Comparison of ENCODE assay signal across 9 mouse cellular contexts in genomic region chr1:67218339-67218944, GRCm38 (mm10).
DNase-seq lines count a peak whose midpoint lies in the region; ATAC-seq and TF ChIP-seq lines count a peak whose summit lies in the region.
"Had no signal": no experiment of that assay in that cellular context is flagged by ENCODE, and none has a peak within 500 bp of the region (broad histone marks: within the 10 kb centered on the region; RNA-seq: fewer than 3 reads in every experiment).

No protein-coding gene starts in this region.

- no peaks in the 10 kb centered on the region for H3K36me3 ChIP-seq in kidney, postnatal 0 days (ENCODE audit: insufficient read depth, low read length)
- H3K36me3 ChIP-seq in kidney, embryonic 15.5 days: no peaks in the 10 kb centered on the region
- H3K36me3 ChIP-seq in neural tube, embryonic 11.5 days (ENCODE audit: control insufficient read depth, insufficient read depth, low read length): no peaks in the 10 kb centered on the region
- H3K36me3 ChIP-seq: lung, embryonic 15.5 days had no signal

- 39% methylated on average over 2 of the region's 2 CpGs for WGBS in kidney, postnatal 0 days
- 54% methylated on average over 2 of the region's 2 CpGs for WGBS in kidney, embryonic 15.5 days
- WGBS in neural tube, embryonic 11.5 days: 43% methylated on average over 2 of the region's 2 CpGs

- H3K9ac ChIP-seq in kidney, postnatal 0 days (ENCODE audit: low read depth, low read length): no peak overlapping the region
- no peak overlapping the region for H3K9ac ChIP-seq in kidney, embryonic 15.5 days
- no peak overlapping the region for H3K9ac ChIP-seq in neural tube, embryonic 11.5 days (ENCODE audit: low read length)
- H3K9ac ChIP-seq: lung, embryonic 15.5 days had no signal

- no peaks in the 10 kb centered on the region for H3K4me1 ChIP-seq in kidney, postnatal 0 days (replicated peaks; ENCODE audit: insufficient read depth, low read length)
- H3K4me1 ChIP-seq in kidney, embryonic 15.5 days: no peaks in the 10 kb centered on the region
- no peaks in the 10 kb centered on the region for H3K4me1 ChIP-seq in neural tube, embryonic 11.5 days (ENCODE audit: control insufficient read depth, insufficient read depth, low read length)
- H3K4me1 ChIP-seq: lung, embryonic 15.5 days had no signal

- H3K4me2 ChIP-seq in kidney, postnatal 0 days (ENCODE audit: low read length): no peak overlapping the region
- H3K4me2 ChIP-seq in kidney, embryonic 15.5 days: no peak overlapping the region
- H3K4me2 ChIP-seq in neural tube, embryonic 11.5 days (ENCODE audit: low read depth): no peak overlapping the region
- H3K4me2 ChIP-seq: lung, embryonic 15.5 days had no signal

- H3K9me3 ChIP-seq in kidney, postnatal 0 days (replicated peaks; ENCODE audit: low read length): no peaks in the 10 kb centered on the region
- no peaks in the 10 kb centered on the region for H3K9me3 ChIP-seq in kidney, embryonic 15.5 days (replicated peaks)
- no peaks in the 10 kb centered on the region for H3K9me3 ChIP-seq in neural tube, embryonic 11.5 days (ENCODE audit: control insufficient read depth, low read length)
- H3K9me3 ChIP-seq: lung, embryonic 15.5 days had no signal

- no peak for ATAC-seq in kidney, postnatal 0 days (replicated peaks; ENCODE audit: low FRiP score, low read depth)
- ATAC-seq in kidney, embryonic 15.5 days (replicated peaks; ENCODE audit: low FRiP score): no peak
- ATAC-seq in neural tube, embryonic 11.5 days (ENCODE audit: insufficient read depth, low FRiP score, low TSS enrichment): no peak
- no peak for ATAC-seq in granulocyte monocyte progenitor cell, adult 5-6 weeks (replicated peaks; ENCODE audit: poor library complexity, severe bottlenecking)

- H3K27me3 ChIP-seq in kidney, postnatal 0 days (ENCODE audit: insufficient read depth, low read length): no peaks in the 10 kb centered on the region
- no peaks in the 10 kb centered on the region for H3K27me3 ChIP-seq in kidney, embryonic 15.5 days
- H3K27me3 ChIP-seq in neural tube, embryonic 11.5 days (ENCODE audit: control insufficient read depth, insufficient read depth, low read length): no peaks in the 10 kb centered on the region
- H3K27me3 ChIP-seq: lung, embryonic 15.5 days had no signal

- TF ChIP-seq CTCF in kidney, postnatal 0 days (IDR thresholded peaks at IDR 0.05; ENCODE audit: low read depth): peak; percentile 48

- H3K27ac ChIP-seq in kidney, postnatal 0 days: no peak overlapping the region
- H3K27ac ChIP-seq in kidney, embryonic 15.5 days: no peak overlapping the region
- H3K27ac ChIP-seq in neural tube, embryonic 11.5 days (ENCODE audit: low read depth, low read length): no peak overlapping the region
- H3K27ac ChIP-seq: lung, embryonic 15.5 days had no signal

- H3K4me3 ChIP-seq in kidney, postnatal 0 days (replicated peaks; ENCODE audit: low read depth, low read length): no peak overlapping the region
- H3K4me3 ChIP-seq in kidney, embryonic 15.5 days (replicated peaks): no peak overlapping the region
- no peak overlapping the region for H3K4me3 ChIP-seq in neural tube, embryonic 11.5 days (ENCODE audit: low read depth, low read length)
- H3K4me3 ChIP-seq: lung, embryonic 15.5 days had no signal

- peak; percentile 5 for DNase-seq in kidney, postnatal 0 days (ENCODE audit: low spot score)
- peak; percentile 15 for DNase-seq in adrenal gland, postnatal 14 days
- DNase-seq in frontal cortex, postnatal 36 days (ENCODE audit: low spot score in 2 of 2): peak; percentile 21 to 54
- DNase-seq in neural tube, embryonic 11.5 days (ENCODE audit: low spot score): peak; percentile 37
- no peak for DNase-seq in B cell, adult 2 months
- no peak for DNase-seq in ovary, postnatal 14 days (ENCODE audit: low spot score)

Comparison
In these comparisons a context has a peak if more than half of its experiments do, and no peak if none do; other contexts are left out.
1. DNase-seq: peak in kidney, postnatal 0 days (single experiment), adrenal gland, postnatal 14 days (single experiment), frontal cortex, postnatal 36 days (2 of 2) and neural tube, embryonic 11.5 days (single experiment); none in B cell, adult 2 months (0 of 2) and ovary, postnatal 14 days (single experiment).